Mouse (Mus musculus): Measurements from ENCODE around the gene Prmt1. TPM values are rescaled to one million over a fixed set of nuclear protein-coding genes. Genes with fewer than 3 reads are reported as not detected.

Prmt1 gene
- polyA plus RNA-seq, 1 experiment: 978 TPM

GRCm38 (mm10) chr7:45020225-45020624 lies 33.9 kb upstream of the Prmt1 start:
- TF ChIP-seq MYOG (IDR thresholded peaks at IDR 0.05; ENCODE audit: control insufficient read depth, extremely low read depth, insufficient read length): no peak
- no peak for TF ChIP-seq FOSL1 (IDR thresholded peaks at IDR 0.05; ENCODE audit: insufficient read depth, low read length, poor library complexity, severe bottlenecking)
- TF ChIP-seq MYOD1 (IDR thresholded peaks at IDR 0.05; ENCODE audit: control insufficient read depth, insufficient read length, low read depth): no peak
- TF ChIP-seq CEBPB (IDR thresholded peaks at IDR 0.05; ENCODE audit: low read depth): no peak
- no peak for TF ChIP-seq USF1 (IDR thresholded peaks at IDR 0.05; ENCODE audit: low read depth)
- TF ChIP-seq CTCF (IDR thresholded peaks at IDR 0.05; ENCODE audit: control insufficient read depth, insufficient read depth, insufficient read length): no peak
- no peak for TF ChIP-seq MAX (IDR thresholded peaks at IDR 0.05)
- peaks cover 11% of the 10 kb centered on the region for H3K79me2 ChIP-seq (ENCODE audit: control insufficient read depth, insufficient read depth)
- H3K4me3 ChIP-seq (ENCODE audit: insufficient read depth, poor library complexity, severe bottlenecking): no peak overlapping the region
- H3ac ChIP-seq (ENCODE audit: control insufficient read depth, insufficient read length, low read depth): no peak overlapping the region
- no peaks in the 10 kb centered on the region for H3K27me3 ChIP-seq (ENCODE audit: control insufficient read depth, insufficient read depth, insufficient read length)
- H3K79me3 ChIP-seq (ENCODE audit: low read depth): peaks cover 6% of the 10 kb centered on the region
- H3K36me3 ChIP-seq (ENCODE audit: control insufficient read depth, insufficient read depth): peaks cover 3% of the 10 kb centered on the region

- no peaks in the 10 kb centered on the region for H3K27me3 ChIP-seq (ENCODE audit: control insufficient read depth, insufficient read depth, insufficient read length)
- H3K79me2 ChIP-seq (ENCODE audit: control insufficient read depth, insufficient read depth): peaks cover 22% of the 10 kb centered on the region
- peaks cover 17% of the 10 kb centered on the region for H3K79me3 ChIP-seq (ENCODE audit: low read depth)
- H3K36me3 ChIP-seq (ENCODE audit: control insufficient read depth, insufficient read depth): peaks cover 3% of the 10 kb centered on the region
- peak overlapping the region; percentile 39 for H3K4me3 ChIP-seq (ENCODE audit: insufficient read depth, poor library complexity, severe bottlenecking)
- TF ChIP-seq MYOG (IDR thresholded peaks at IDR 0.05; ENCODE audit: control insufficient read depth, extremely low read depth, insufficient read length) (no peak), MAX (IDR thresholded peaks at IDR 0.05) (no peak), USF1 (IDR thresholded peaks at IDR 0.05; ENCODE audit: low read depth) (no peak), MYOD1 (IDR thresholded peaks at IDR 0.05; ENCODE audit: control insufficient read depth, insufficient read length, low read depth) (no peak), CTCF (IDR thresholded peaks at IDR 0.05; ENCODE audit: control insufficient read depth, insufficient read depth, insufficient read length) (no peak), CEBPB (IDR thresholded peaks at IDR 0.05; ENCODE audit: low read depth) (no peak)
- peak overlapping the region; percentile 59 for H3ac ChIP-seq (ENCODE audit: control insufficient read depth, insufficient read length, low read depth)
Measured at GRCm38 (mm10) chr7:45019031-45019571, 32.7 kb upstream of the Prmt1 start.

DNA sequence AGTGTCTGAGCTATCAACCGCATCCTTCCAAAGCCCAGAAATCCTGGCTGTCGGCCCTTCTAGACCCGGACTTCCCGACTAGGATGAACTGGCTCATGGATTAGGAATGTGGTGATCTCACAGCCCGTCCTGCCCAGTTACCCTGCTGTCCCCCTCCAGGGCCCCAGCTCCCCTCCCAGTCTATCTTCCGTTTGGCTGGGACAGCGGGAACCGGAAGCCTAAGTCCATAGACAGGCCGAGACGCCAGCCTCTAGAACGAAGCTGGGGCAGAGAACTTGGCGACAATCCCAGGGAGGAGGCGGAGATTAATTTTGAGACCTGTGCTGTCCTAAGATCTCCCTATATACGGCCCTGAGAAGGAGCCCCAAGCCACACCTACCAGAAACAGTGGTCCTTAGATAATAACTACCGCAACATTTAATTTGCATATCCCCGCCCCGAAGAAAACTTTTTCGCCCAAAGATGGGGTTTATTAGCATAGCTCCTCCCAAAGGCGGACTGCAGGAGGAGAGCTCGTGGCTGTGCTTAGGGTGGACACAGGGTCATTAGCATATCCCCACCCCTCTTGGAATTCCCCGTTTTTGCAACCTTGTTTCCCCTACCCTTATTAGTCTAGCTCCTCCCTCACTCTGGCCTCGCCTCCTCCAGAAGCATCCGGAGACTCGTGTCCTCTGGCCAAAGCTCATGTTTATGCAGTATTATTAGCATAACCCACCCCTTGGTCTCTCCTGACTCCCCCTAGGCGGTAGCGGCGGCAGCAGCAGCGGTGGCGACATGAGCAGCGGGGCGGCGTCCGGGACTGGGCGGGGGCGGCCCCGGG lies 31.1 kb upstream of the Prmt1 start, which contains the start of gene Rras:
Gene Rras (plus strand): TSS at position 720 of the 820 bp plus-strand sequence.
- peaks cover 26% of the 10 kb centered on the region for H3K79me3 ChIP-seq (ENCODE audit: low read depth)
- peak within 1 kb of the TSS; percentile 67 for H3ac ChIP-seq (ENCODE audit: control insufficient read depth, insufficient read length, low read depth)
- no peaks in the 10 kb centered on the region for H3K27me3 ChIP-seq (ENCODE audit: control insufficient read depth, insufficient read depth, insufficient read length)
- peaks cover 39% of the 10 kb centered on the region for H3K79me2 ChIP-seq (ENCODE audit: control insufficient read depth, insufficient read depth)
- TF ChIP-seq MYOG (IDR thresholded peaks at IDR 0.05; ENCODE audit: control insufficient read depth, extremely low read depth, insufficient read length) (no peak), CTCF (IDR thresholded peaks at IDR 0.05; ENCODE audit: control insufficient read depth, insufficient read depth, insufficient read length) (no peak), CEBPB (IDR thresholded peaks at IDR 0.05; ENCODE audit: low read depth) (no peak), MYOD1 (IDR thresholded peaks at IDR 0.05; ENCODE audit: control insufficient read depth, insufficient read length, low read depth) (no peak), MAX (IDR thresholded peaks at IDR 0.05) (peak; percentile 33), FOSL1 (IDR thresholded peaks at IDR 0.05; ENCODE audit: insufficient read depth, low read length, poor library complexity, severe bottlenecking) (no peak), USF1 (IDR thresholded peaks at IDR 0.05; ENCODE audit: low read depth) (no peak)
- H3K4me3 ChIP-seq (ENCODE audit: insufficient read depth, poor library complexity, severe bottlenecking): peak within 1 kb of the TSS; percentile 39
- H3K36me3 ChIP-seq (ENCODE audit: control insufficient read depth, insufficient read depth): peaks cover 9% of the 10 kb centered on the region

- Histone ChIP-seq H3K4me3 (ENCODE audit: insufficient read depth, poor library complexity, severe bottlenecking) (peak overlapping the region; percentile 26), H3K27me3 (ENCODE audit: control insufficient read depth, insufficient read depth, insufficient read length) (no peaks in the 10 kb centered on the region), H3K79me2 (ENCODE audit: control insufficient read depth, insufficient read depth) (peaks cover 46% of the 10 kb centered on the region), H3K36me3 (ENCODE audit: control insufficient read depth, insufficient read depth) (peaks cover 16% of the 10 kb centered on the region), H3ac (ENCODE audit: control insufficient read depth, insufficient read length, low read depth) (peak overlapping the region; percentile 67), H3K79me3 (ENCODE audit: low read depth) (peaks cover 31% of the 10 kb centered on the region)
- TF ChIP-seq CTCF (IDR thresholded peaks at IDR 0.05; ENCODE audit: control insufficient read depth, insufficient read depth, insufficient read length): no peak
- TF ChIP-seq FOSL1 (IDR thresholded peaks at IDR 0.05; ENCODE audit: insufficient read depth, low read length, poor library complexity, severe bottlenecking): no peak
- TF ChIP-seq MYOG (IDR thresholded peaks at IDR 0.05; ENCODE audit: control insufficient read depth, extremely low read depth, insufficient read length): no peak
- TF ChIP-seq MAX (IDR thresholded peaks at IDR 0.05): no peak
- no peak for TF ChIP-seq CEBPB (IDR thresholded peaks at IDR 0.05; ENCODE audit: low read depth)
- no peak for TF ChIP-seq USF1 (IDR thresholded peaks at IDR 0.05; ENCODE audit: low read depth)
- no peak for TF ChIP-seq MYOD1 (IDR thresholded peaks at IDR 0.05; ENCODE audit: control insufficient read depth, insufficient read length, low read depth)
Measured at GRCm38 (mm10) chr7:45016761-45017160, 30.4 kb upstream of the Prmt1 start.

DNA sequence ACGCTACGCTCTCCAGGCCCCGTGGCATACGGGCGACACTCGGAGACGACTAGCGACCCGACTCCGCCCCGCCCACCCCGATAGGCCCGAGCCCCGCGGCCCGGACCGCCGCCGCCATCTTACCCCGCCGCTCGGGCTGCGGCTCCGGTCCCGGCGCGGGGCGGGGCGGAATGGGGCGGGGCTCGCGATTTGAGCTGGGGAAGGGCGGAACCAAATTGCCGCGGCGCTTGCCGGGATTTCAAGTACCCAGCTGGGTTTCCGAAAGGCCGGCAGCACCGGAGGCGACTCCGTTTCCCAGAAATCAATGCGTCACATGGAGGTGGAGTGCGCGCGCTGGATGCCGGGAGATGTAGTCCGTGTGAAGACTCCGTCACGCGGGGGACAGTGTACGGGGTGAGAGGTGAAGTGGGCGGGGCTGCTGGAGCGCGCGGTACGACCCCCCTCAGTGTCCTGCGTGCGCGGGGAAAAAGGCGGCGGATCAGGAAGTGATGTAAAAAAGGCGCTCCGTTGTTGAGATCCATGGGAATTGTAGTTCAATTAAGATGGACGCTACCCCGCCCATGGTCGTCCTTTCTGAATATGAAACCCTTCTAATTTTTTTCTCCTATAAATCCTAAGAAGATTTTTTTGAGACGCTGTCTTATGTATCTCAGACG lies 29.7 kb upstream of the Prmt1 start, which contains the start of gene Scaf1:
Gene Scaf1 (minus strand): TSS at position 407 of the 656 bp plus-strand sequence.
- no peak for TF ChIP-seq CEBPB (IDR thresholded peaks at IDR 0.05; ENCODE audit: low read depth)
- peak; percentile 85 for TF ChIP-seq USF1 (IDR thresholded peaks at IDR 0.05; ENCODE audit: low read depth)
- peak within 1 kb of the TSS; percentile 89 for H3K4me3 ChIP-seq (ENCODE audit: insufficient read depth, poor library complexity, severe bottlenecking)
- peaks cover 31% of the 10 kb centered on the region for H3K79me3 ChIP-seq (ENCODE audit: low read depth)
- H3ac ChIP-seq (ENCODE audit: control insufficient read depth, insufficient read length, low read depth): peak within 1 kb of the TSS; percentile 99
- peaks cover 50% of the 10 kb centered on the region for H3K79me2 ChIP-seq (ENCODE audit: control insufficient read depth, insufficient read depth)
- H3K36me3 ChIP-seq (ENCODE audit: control insufficient read depth, insufficient read depth): peaks cover 21% of the 10 kb centered on the region
- no peaks in the 10 kb centered on the region for H3K27me3 ChIP-seq (ENCODE audit: control insufficient read depth, insufficient read depth, insufficient read length)

Data from C2C12 (cell line).